Mouse (Mus musculus): ENCODE results near the gene Myo1e.

DNA sequence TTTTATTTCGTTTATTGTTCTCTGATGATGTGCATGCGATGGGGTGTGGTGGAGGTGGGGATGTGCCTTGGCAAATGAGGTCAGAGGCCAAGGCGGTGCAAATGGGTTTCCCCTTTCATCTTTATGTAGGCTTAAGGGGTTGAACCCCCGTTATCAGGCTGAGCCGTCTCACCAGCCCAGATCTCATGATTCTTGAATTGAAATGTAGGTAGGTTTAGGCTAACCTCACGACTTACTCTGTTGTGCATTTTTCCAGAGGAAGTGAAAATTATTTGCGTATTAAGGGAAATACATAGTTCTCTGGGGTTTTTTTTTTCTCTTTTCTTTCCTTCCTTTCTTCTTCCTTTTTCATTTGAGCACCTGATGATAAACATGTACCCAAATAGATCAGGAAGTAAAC is 37.0 kb downstream of the Myo1e start:
- TF ChIP-seq GATA1 (IDR thresholded peaks at IDR 0.05; ENCODE audit: low read length) (no peak), TAL1 (IDR thresholded peaks at IDR 0.05; ENCODE audit: low read length) (no peak)
